Mouse (Mus musculus) lung, embryonic 16.5 days (tissue): ENCODE measurements around the gene Frmpd1. TPM values are rescaled to one million over a fixed set of nuclear protein-coding genes. Genes with fewer than 3 reads are reported as not detected.

ENCODE experiments used
- ATAC-seq: fragments of 200-750 bp; cut with Nextera tagmentation; 2 replicates; pipeline ENCODE4 v1.8.0; 2017; ENCODE audit warnings: low read depth, mild to moderate bottlenecking, moderate library complexity
- H3K27ac ChIP-seq: fragments of 300-500 bp; sonication (generic); 2 replicates; pipeline ENCODE4 v1.5.1; 2014; ENCODE audit warnings: mild to moderate bottlenecking, control low read depth, low read length
- H3K27me3 ChIP-seq: fragments of 300-500 bp; sonication (generic); 2 replicates; pipeline ENCODE4 v1.6.1; 2014; ENCODE audit warnings: low read depth, low read length, mixed read lengths; ENCODE audit not compliant: control insufficient read depth, insufficient read depth
- H3K36me3 ChIP-seq: fragments of 300-500 bp; sonication (generic); 2 replicates; pipeline ENCODE4 v1.6.1; 2014; ENCODE audit warnings: low read length; ENCODE audit not compliant: control insufficient read depth, insufficient read depth
- H3K4me1 ChIP-seq: fragments of 300-500 bp; sonication (generic); replicated peaks from 2 replicates; pipeline ENCODE4 v1.6.1; 2014; ENCODE audit warnings: low read length, mixed read lengths; ENCODE audit not compliant: control insufficient read depth, insufficient read depth
- H3K4me2 ChIP-seq: fragments of 300-500 bp; sonication (generic); 2 replicates; pipeline ENCODE4 v1.6.1; 2014; ENCODE audit warnings: low read depth, low read length, control low read depth
- H3K4me3 ChIP-seq: fragments of 300-500 bp; sonication (generic); 2 replicates; pipeline ENCODE4 v1.5.1; 2014; ENCODE audit warnings: mild to moderate bottlenecking, low read length, control low read depth
- H3K9ac ChIP-seq: fragments of 300-500 bp; sonication (generic); 2 replicates; pipeline ENCODE4 v1.6.1; 2014; ENCODE audit warnings: low read length, control low read depth
- H3K9me3 ChIP-seq: fragments of 300-500 bp; sonication (generic); 2 replicates; pipeline ENCODE4 v1.6.1; 2016; ENCODE audit warnings: low read length; ENCODE audit not compliant: control insufficient read depth
- WGBS: fragments of 180-500 bp; shearing (Covaris S2); extraction: QIAGEN DNeasy Blood & Tissue Kit; methylation state at CpG from one replicate; pipeline ENCODE4 v1.1.7; 2014; 5-methylcytosine and 5-hydroxymethylcytosine counted together
- polyA plus RNA-seq: library from polyadenylated mRNA; unstranded; fragments of >200 nt; fragmentation: Nextera tagmentation; extraction: Ambion mirVana; gene quantifications from 2 replicates; pipeline ENCODE4 v1.2.1, GENCODE M21; 2015

Frmpd1 gene
- polyA plus RNA-seq, 1 experiment from 2014 or later: 0.59 TPM

DNA sequence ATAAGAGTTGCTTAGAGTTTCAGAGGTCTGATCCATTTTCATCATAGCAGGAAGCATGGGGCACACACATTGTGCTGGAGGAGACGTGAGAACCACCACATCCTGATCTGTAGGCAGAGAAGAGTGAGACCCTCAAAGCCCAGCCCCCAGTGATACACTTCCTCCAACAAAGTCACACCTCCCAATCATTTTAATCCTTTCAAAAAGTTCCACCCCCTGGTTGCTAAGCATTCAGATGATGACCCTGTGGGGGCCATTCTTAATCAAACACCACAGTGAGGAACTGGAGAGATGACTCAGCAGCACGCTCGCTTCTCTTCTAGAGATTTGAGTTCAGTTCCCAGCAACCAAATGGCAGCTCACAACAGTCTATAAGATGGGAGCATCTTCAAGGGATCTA, 147.8 kb downstream of the Frmpd1 start:
- Histone ChIP-seq H3K4me3 (no peak overlapping the region), H3K9me3 (no peaks in the 10 kb centered on the region), H3K36me3 (no peaks in the 10 kb centered on the region), H3K4me1 (no peaks in the 10 kb centered on the region), H3K4me2 (no peak overlapping the region), H3K9ac (no peak overlapping the region), H3K27ac (no peak overlapping the region), H3K27me3 (no peaks in the 10 kb centered on the region)
- WGBS: 45% methylated on average over 3 of the region's 3 CpGs
- no peak for ATAC-seq

Other genes with a start within 250 kb of the Frmpd1 start
- gene Grhpr, start 203.5 kb upstream of the Frmpd1 start, polyA plus RNA-seq: 57.5 and 57.6 TPM in 2 replicates
- gene Zbtb5, start 172.5 kb upstream of the Frmpd1 start, polyA plus RNA-seq: 19.2 and 19.5 TPM in 2 replicates
- gene Polr1e, start 166.3 kb upstream of the Frmpd1 start, polyA plus RNA-seq: 29.8 and 31.5 TPM in 2 replicates
- gene Fbxo10, start 100.3 kb upstream of the Frmpd1 start, polyA plus RNA-seq: 13.8 and 13.9 TPM in 2 replicates
- gene Tomm5, start 76.8 kb upstream of the Frmpd1 start, polyA plus RNA-seq: 172 and 181 TPM in 2 replicates
- 15.9 and 19.2 TPM in 2 replicates for gene Trmt10b, start 112.3 kb downstream of the Frmpd1 start, polyA plus RNA-seq
- gene Dcaf10, start 157.2 kb downstream of the Frmpd1 start, polyA plus RNA-seq: 9.7 and 10.2 TPM in 2 replicates
- gene Exosc3, start 157.9 kb downstream of the Frmpd1 start, polyA plus RNA-seq: 64.4 and 77.4 TPM in 2 replicates
- gene Slc25a51, start 223.9 kb downstream of the Frmpd1 start, polyA plus RNA-seq: 69.4 and 75.7 TPM in 2 replicates